Mouse (Mus musculus): ENCODE data around the gene Klk12. TPM values are rescaled to one million over a fixed set of nuclear protein-coding genes. Genes with fewer than 3 reads are reported as not detected.

Gene Klk12
- polyA plus RNA-seq, 1 experiment from 2014 or later, result 0.19 TPM

- Histone ChIP-seq H3K9me3 (replicated peaks; ENCODE audit: control insufficient read depth, low read length) (no peaks in the 10 kb centered on the region), H3K9ac (ENCODE audit: low read length) (no peak overlapping the region), H3K4me1 (ENCODE audit: control insufficient read depth, insufficient read depth, low read length) (no peaks in the 10 kb centered on the region), H3K36me3 (ENCODE audit: control insufficient read depth, insufficient read depth, low read length) (no peaks in the 10 kb centered on the region), H3K4me2 (ENCODE audit: low read length) (no peak overlapping the region), H3K4me3 (ENCODE audit: low read depth, low read length) (no peak overlapping the region), H3K27ac (ENCODE audit: low read depth, low read length) (no peak overlapping the region), H3K27me3 (replicated peaks; ENCODE audit: control insufficient read depth, insufficient read depth, low read length) (no peaks in the 10 kb centered on the region)
- DNase-seq (ENCODE audit: low spot score) (no peak), ATAC-seq (no peak)
- 47% methylated on average over 6 of the region's 6 CpGs for WGBS
Measured at GRCm38 (mm10) chr7:43774802-43775201, 6.1 kb downstream of the Klk12 start.

- H3K9me3 ChIP-seq (replicated peaks; ENCODE audit: control insufficient read depth, low read length), result no peaks in the 10 kb centered on the region
- H3K4me3 ChIP-seq (ENCODE audit: low read depth, low read length), result no peak overlapping the region
- no peaks in the 10 kb centered on the region for H3K36me3 ChIP-seq (ENCODE audit: control insufficient read depth, insufficient read depth, low read length)
- ATAC-seq (no peak), DNase-seq (ENCODE audit: low spot score) (no peak)
- no peak overlapping the region for H3K4me2 ChIP-seq (ENCODE audit: low read length)
- no peaks in the 10 kb centered on the region for H3K27me3 ChIP-seq (replicated peaks; ENCODE audit: control insufficient read depth, insufficient read depth, low read length)
- H3K4me1 ChIP-seq (ENCODE audit: control insufficient read depth, insufficient read depth, low read length), result no peaks in the 10 kb centered on the region
- no peak overlapping the region for H3K9ac ChIP-seq (ENCODE audit: low read length)
- H3K27ac ChIP-seq (ENCODE audit: low read depth, low read length), result no peak overlapping the region
- 43% methylated on average over 5 of the region's 7 CpGs for WGBS
Measured at GRCm38 (mm10) chr7:43775311-43776057, 6.8 kb downstream of the Klk12 start.

- Histone ChIP-seq H3K27ac (ENCODE audit: low read depth, low read length) (no peak overlapping the region), H3K4me2 (ENCODE audit: low read length) (no peak overlapping the region)
Measured at GRCm38 (mm10) chr7:43776506-43776905, 7.8 kb downstream of the Klk12 start.

GRCm38 (mm10) chr7:43777423-43777822 is 8.7 kb downstream of the Klk12 start:
- 89% methylated on average over 12 of the region's 12 CpGs for WGBS
- DNase-seq (ENCODE audit: low spot score) (no peak), ATAC-seq (no peak)
- no peaks in the 10 kb centered on the region for H3K9me3 ChIP-seq (replicated peaks; ENCODE audit: control insufficient read depth, low read length)
- no peaks in the 10 kb centered on the region for H3K27me3 ChIP-seq (replicated peaks; ENCODE audit: control insufficient read depth, insufficient read depth, low read length)
- H3K4me1 ChIP-seq (ENCODE audit: control insufficient read depth, insufficient read depth, low read length), result no peaks in the 10 kb centered on the region
- no peak overlapping the region for H3K4me3 ChIP-seq (ENCODE audit: low read depth, low read length)
- no peak overlapping the region for H3K4me2 ChIP-seq (ENCODE audit: low read length)
- no peak overlapping the region for H3K27ac ChIP-seq (ENCODE audit: low read depth, low read length)
- H3K36me3 ChIP-seq (ENCODE audit: control insufficient read depth, insufficient read depth, low read length), result no peaks in the 10 kb centered on the region
- no peak overlapping the region for H3K9ac ChIP-seq (ENCODE audit: low read length)

More at GRCm38 (mm10) chr7:43776506-43776905, 7.8 kb downstream of the Klk12 start:
- H3K9me3 ChIP-seq (replicated peaks; ENCODE audit: control insufficient read depth, low read length), result no peaks in the 10 kb centered on the region
- H3K27me3 ChIP-seq (replicated peaks; ENCODE audit: control insufficient read depth, insufficient read depth, low read length), result no peaks in the 10 kb centered on the region
- ATAC-seq, result no peak
- no peaks in the 10 kb centered on the region for H3K4me1 ChIP-seq (ENCODE audit: control insufficient read depth, insufficient read depth, low read length)
- WGBS, result 81% methylated on average over 5 of the region's 5 CpGs
- H3K36me3 ChIP-seq (ENCODE audit: control insufficient read depth, insufficient read depth, low read length), result no peaks in the 10 kb centered on the region
- no peak overlapping the region for H3K9ac ChIP-seq (ENCODE audit: low read length)
- no peak for DNase-seq (ENCODE audit: low spot score)
- H3K4me3 ChIP-seq (ENCODE audit: low read depth, low read length), result no peak overlapping the region

GRCm38 (mm10) chr7:43778176-43778970 is 9.7 kb downstream of the Klk12 start:
- DNase-seq (ENCODE audit: low spot score), result no peak
- H3K4me3 ChIP-seq (ENCODE audit: low read depth, low read length), result no peak overlapping the region
- no peaks in the 10 kb centered on the region for H3K36me3 ChIP-seq (ENCODE audit: control insufficient read depth, insufficient read depth, low read length)
- no peaks in the 10 kb centered on the region for H3K4me1 ChIP-seq (ENCODE audit: control insufficient read depth, insufficient read depth, low read length)
- H3K9ac ChIP-seq (ENCODE audit: low read length), result no peak overlapping the region
- 86% methylated on average over 10 of the region's 10 CpGs for WGBS
- H3K9me3 ChIP-seq (replicated peaks; ENCODE audit: control insufficient read depth, low read length), result no peaks in the 10 kb centered on the region
- H3K27ac ChIP-seq (ENCODE audit: low read depth, low read length), result no peak overlapping the region
- no peak for ATAC-seq
- no peaks in the 10 kb centered on the region for H3K27me3 ChIP-seq (replicated peaks; ENCODE audit: control insufficient read depth, insufficient read depth, low read length)
- H3K4me2 ChIP-seq (ENCODE audit: low read length), result no peak overlapping the region

- WGBS, result 69% methylated on average over 6 of the region's 6 CpGs
- Histone ChIP-seq H3K9ac (ENCODE audit: low read length) (no peak overlapping the region), H3K4me3 (ENCODE audit: low read depth, low read length) (no peak overlapping the region), H3K4me1 (ENCODE audit: control insufficient read depth, insufficient read depth, low read length) (no peaks in the 10 kb centered on the region), H3K27me3 (replicated peaks; ENCODE audit: control insufficient read depth, insufficient read depth, low read length) (no peaks in the 10 kb centered on the region), H3K27ac (ENCODE audit: low read depth, low read length) (no peak overlapping the region), H3K9me3 (replicated peaks; ENCODE audit: control insufficient read depth, low read length) (no peaks in the 10 kb centered on the region), H3K36me3 (ENCODE audit: control insufficient read depth, insufficient read depth, low read length) (no peaks in the 10 kb centered on the region), H3K4me2 (ENCODE audit: low read length) (no peak overlapping the region)
- DNase-seq (ENCODE audit: low spot score) (no peak), ATAC-seq (no peak)
Measured at GRCm38 (mm10) chr7:43780241-43780640, 11.5 kb downstream of the Klk12 start.

- H3K9me3 ChIP-seq (replicated peaks; ENCODE audit: control insufficient read depth, low read length), result no peaks in the 10 kb centered on the region
- H3K4me2 ChIP-seq (ENCODE audit: low read length), result no peak within 1 kb of the TSS
- no peaks in the 10 kb centered on the region for H3K4me1 ChIP-seq (ENCODE audit: control insufficient read depth, insufficient read depth, low read length)
- H3K36me3 ChIP-seq (ENCODE audit: control insufficient read depth, insufficient read depth, low read length), result no peaks in the 10 kb centered on the region
- H3K9ac ChIP-seq (ENCODE audit: low read length), result no peak within 1 kb of the TSS
- H3K27ac ChIP-seq (ENCODE audit: low read depth, low read length), result no peak within 1 kb of the TSS
- DNase-seq (ENCODE audit: low spot score), result no peak
- no peak within 1 kb of the TSS for H3K4me3 ChIP-seq (ENCODE audit: low read depth, low read length)
- ATAC-seq, result no peak
- H3K27me3 ChIP-seq (replicated peaks; ENCODE audit: control insufficient read depth, insufficient read depth, low read length), result no peaks in the 10 kb centered on the region
- WGBS, result 36% methylated on average over 5 of the region's 5 CpGs
Measured at GRCm38 (mm10) chr7:43780746-43781145, 12.0 kb downstream of the Klk12 start, which contains the start of gene Klk10. Klk10 (plus strand) TSS chr7:43781035.

GRCm38 (mm10) chr7:43781541-43781940 is 12.8 kb downstream of the Klk12 start:
- Histone ChIP-seq H3K4me2 (ENCODE audit: low read length) (no peak overlapping the region), H3K27me3 (replicated peaks; ENCODE audit: control insufficient read depth, insufficient read depth, low read length) (no peaks in the 10 kb centered on the region), H3K27ac (ENCODE audit: low read depth, low read length) (no peak overlapping the region), H3K9ac (ENCODE audit: low read length) (no peak overlapping the region), H3K9me3 (replicated peaks; ENCODE audit: control insufficient read depth, low read length) (no peaks in the 10 kb centered on the region), H3K36me3 (ENCODE audit: control insufficient read depth, insufficient read depth, low read length) (no peaks in the 10 kb centered on the region), H3K4me1 (ENCODE audit: control insufficient read depth, insufficient read depth, low read length) (no peaks in the 10 kb centered on the region), H3K4me3 (ENCODE audit: low read depth, low read length) (no peak overlapping the region)
- DNase-seq (ENCODE audit: low spot score) (no peak), ATAC-seq (no peak)
- WGBS, result 92% methylated on average over 11 of the region's 11 CpGs

Data from forebrain, embryonic 14.5 days (tissue).